Mouse (Mus musculus): ENCODE measurements around the gene Sorbs1. TPM values are rescaled to one million over a fixed set of nuclear protein-coding genes. Genes with fewer than 3 reads are reported as not detected.

Gene Sorbs1
- polyA plus RNA-seq, 1 experiment from 2014 or later: 73.8 TPM

DNA sequence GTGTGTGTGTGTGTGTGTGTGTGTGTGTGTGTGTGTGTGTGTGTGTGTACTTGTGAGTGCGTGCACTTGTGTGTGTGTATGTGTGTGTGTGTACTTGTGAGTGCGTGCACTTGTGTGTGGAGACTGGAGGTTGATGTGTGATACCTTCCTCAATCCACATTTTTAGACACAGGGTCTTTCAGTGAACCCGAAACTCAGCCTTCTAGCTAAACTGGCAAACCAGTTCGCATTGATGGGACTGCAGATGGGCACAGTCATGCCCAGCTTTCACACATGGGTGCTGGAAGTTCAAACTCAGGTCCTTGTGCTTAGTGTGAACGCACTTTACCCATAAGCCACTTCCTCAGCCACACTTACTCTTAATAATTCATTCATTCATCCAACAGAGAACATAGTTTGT lies 265.1 kb downstream of the Sorbs1 start:
- no peak for TF ChIP-seq CTCF (IDR thresholded peaks at IDR 0.05; ENCODE audit: low read depth)
- H3K4me3 ChIP-seq (ENCODE audit: low read depth, low read length): no peak overlapping the region
- no peaks in the 10 kb centered on the region for H3K9me3 ChIP-seq (ENCODE audit: control insufficient read depth)
- peaks cover 3% of the 10 kb centered on the region for H3K4me1 ChIP-seq (replicated peaks; ENCODE audit: control insufficient read depth, insufficient read depth, low read length)
- ATAC-seq: no peak
- no peak overlapping the region for H3K4me2 ChIP-seq (replicated peaks; ENCODE audit: low read depth)
- WGBS: 95% methylated on average over 5 of the region's 5 CpGs
- no peak overlapping the region for H3K9ac ChIP-seq (ENCODE audit: low read depth, low read length)
- H3K36me3 ChIP-seq (ENCODE audit: control insufficient read depth, insufficient read depth): peaks cover 4% of the 10 kb centered on the region
- H3K27me3 ChIP-seq (replicated peaks; ENCODE audit: control insufficient read depth, insufficient read depth, low read length): no peaks in the 10 kb centered on the region
- H3K27ac ChIP-seq (ENCODE audit: low read depth, low read length): no peak overlapping the region

DNA sequence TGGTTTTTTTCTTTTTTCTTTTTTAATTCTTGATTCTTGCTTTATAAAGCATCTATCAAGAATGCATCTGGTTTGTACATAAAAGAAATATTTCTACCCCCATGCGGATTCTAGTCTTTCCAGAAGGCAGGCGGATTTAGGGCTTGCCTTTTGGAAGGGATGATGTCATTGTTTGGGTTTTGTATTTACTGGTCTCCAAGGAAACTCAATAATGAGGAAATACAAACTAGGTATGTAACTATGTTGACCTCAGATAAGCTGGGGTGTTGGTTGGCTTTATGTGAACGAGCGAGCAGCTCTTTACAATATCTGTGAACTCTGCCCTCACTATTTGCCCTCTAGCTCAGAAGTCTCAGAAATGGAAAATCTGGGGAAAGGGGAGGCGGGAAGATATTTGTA lies 266.3 kb downstream of the Sorbs1 start:
- WGBS: 18% methylated on average over 5 of the region's 5 CpGs

DNA sequence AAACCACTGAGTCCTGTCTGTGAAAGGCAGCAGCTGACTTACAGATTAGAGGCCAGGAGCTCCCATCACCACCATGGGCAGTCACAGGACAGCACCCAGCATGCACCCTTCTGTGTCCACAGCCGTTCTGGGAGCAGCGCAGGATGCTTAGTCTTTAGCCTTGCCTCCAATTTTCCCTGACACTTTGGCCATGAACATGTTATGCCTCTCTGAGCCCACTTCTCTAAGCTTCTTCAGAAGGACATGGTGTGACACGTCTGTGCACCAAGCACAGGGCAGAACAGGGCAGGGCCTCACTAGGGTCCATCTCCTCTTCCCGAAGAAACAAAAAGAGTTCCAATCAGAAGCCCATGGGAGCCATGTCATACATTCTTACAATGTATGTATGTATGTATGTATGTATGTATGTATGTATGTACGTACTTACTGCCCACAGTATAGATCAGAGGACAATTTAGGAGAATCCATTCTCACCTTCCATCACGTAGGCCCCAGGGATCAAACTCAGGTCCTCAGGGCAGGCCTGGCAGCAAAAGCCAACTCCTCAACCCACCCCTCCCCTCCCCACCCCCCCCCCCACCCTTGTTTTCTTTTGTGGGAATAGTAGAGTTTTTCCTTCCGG lies 266.8 kb downstream of the Sorbs1 start:
- peaks cover 14% of the 10 kb centered on the region for H3K36me3 ChIP-seq (ENCODE audit: control insufficient read depth, insufficient read depth)
- H3K4me2 ChIP-seq (replicated peaks; ENCODE audit: low read depth): no peak overlapping the region
- H3K4me3 ChIP-seq (ENCODE audit: low read depth, low read length): no peak overlapping the region
- peaks cover 3% of the 10 kb centered on the region for H3K4me1 ChIP-seq (replicated peaks; ENCODE audit: control insufficient read depth, insufficient read depth, low read length)
- WGBS: 72% methylated on average over 7 of the region's 7 CpGs
- H3K27me3 ChIP-seq (replicated peaks; ENCODE audit: control insufficient read depth, insufficient read depth, low read length): no peaks in the 10 kb centered on the region
- no peaks in the 10 kb centered on the region for H3K9me3 ChIP-seq (ENCODE audit: control insufficient read depth)
- H3K27ac ChIP-seq (ENCODE audit: low read depth, low read length): peak overlapping the region; percentile 74
- TF ChIP-seq CTCF (IDR thresholded peaks at IDR 0.05; ENCODE audit: low read depth): no peak
- peak; percentile 41 for ATAC-seq
- H3K9ac ChIP-seq (ENCODE audit: low read depth, low read length): no peak overlapping the region

More for the DNA sequence above, 266.3 kb downstream of the Sorbs1 start:
- no peaks in the 10 kb centered on the region for H3K9me3 ChIP-seq (ENCODE audit: control insufficient read depth)
- no peaks in the 10 kb centered on the region for H3K27me3 ChIP-seq (replicated peaks; ENCODE audit: control insufficient read depth, insufficient read depth, low read length)
- peaks cover 14% of the 10 kb centered on the region for H3K36me3 ChIP-seq (ENCODE audit: control insufficient read depth, insufficient read depth)
- no peak overlapping the region for H3K9ac ChIP-seq (ENCODE audit: low read depth, low read length)
- peak overlapping the region; percentile 74 for H3K27ac ChIP-seq (ENCODE audit: low read depth, low read length)
- peaks cover 3% of the 10 kb centered on the region for H3K4me1 ChIP-seq (replicated peaks; ENCODE audit: control insufficient read depth, insufficient read depth, low read length)
- H3K4me2 ChIP-seq (replicated peaks; ENCODE audit: low read depth): no peak overlapping the region
- peak; percentile 90 for ATAC-seq
- H3K4me3 ChIP-seq (ENCODE audit: low read depth, low read length): no peak overlapping the region
- TF ChIP-seq CTCF (IDR thresholded peaks at IDR 0.05; ENCODE audit: low read depth): no peak

Other genes with a start within 250 kb of the Sorbs1 start
- gene Pdlim1, start 241.9 kb downstream of the Sorbs1 start, polyA plus RNA-seq (2015; fragmentation: Nextera tagmentation; extraction: Ambion mirVana): 167 and 175 TPM in 2 replicates
- gene Aldh18a1, start 74.7 kb upstream of the Sorbs1 start, polyA plus RNA-seq (2015; fragmentation: Nextera tagmentation; extraction: Ambion mirVana): 204 and 226 TPM in 2 replicates
- gene Tctn3, start 98.5 kb upstream of the Sorbs1 start, polyA plus RNA-seq (2015; fragmentation: Nextera tagmentation; extraction: Ambion mirVana): 10.4 and 11.2 TPM in 2 replicates
- 6.8 and 8.0 TPM in 2 replicates for gene Entpd1, start 98.6 kb upstream of the Sorbs1 start, polyA plus RNA-seq (2015; fragmentation: Nextera tagmentation; extraction: Ambion mirVana)
- gene Cc2d2b, start 235.0 kb upstream of the Sorbs1 start, polyA plus RNA-seq (2015; fragmentation: Nextera tagmentation; extraction: Ambion mirVana): 0.14 TPM in 1 of 2 replicates, not detected in the other

Measured in intestine, postnatal 0 days (tissue).